Mouse (Mus musculus): ENCODE measurements at regions not wholly inside any gene's neighbourhood (a gene's known extent, or its start where the extent isn't known, plus 50 kb on each side); places are given as distances from the start of the nearest gene placed in this dataset.

DNA sequence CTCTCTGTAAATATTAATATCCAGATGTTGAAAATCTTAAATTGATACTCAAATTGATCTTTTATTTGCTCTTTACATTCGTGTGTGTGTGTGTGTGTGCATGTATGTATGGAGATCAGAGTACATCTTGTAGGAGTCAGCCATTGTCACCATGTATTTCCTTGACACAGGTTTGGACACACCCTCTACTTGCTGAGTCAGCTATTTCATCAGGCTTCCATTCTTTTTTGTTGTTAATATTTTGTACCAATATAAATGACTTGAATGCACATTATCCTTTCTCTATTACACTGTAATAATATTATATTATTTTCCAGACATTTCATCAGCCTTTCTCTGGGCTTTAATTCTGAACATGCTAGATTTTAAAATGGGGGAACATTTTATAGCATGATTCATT is 85.8 kb upstream of the Amot start:
- TF ChIP-seq GATA1 (IDR thresholded peaks at IDR 0.05; ENCODE audit: low read depth, low read length): no peak
- TF ChIP-seq HCFC1 (IDR thresholded peaks at IDR 0.05; ENCODE audit: low read depth, low read length): no peak
- TF ChIP-seq CTCF (IDR thresholded peaks at IDR 0.05 in 2 of 3, conservative IDR thresholded peaks at IDR 0.05 in 1 of 3; ENCODE audit: control insufficient read depth in 1 of 3, insufficient read depth in 1 of 3, low read depth in 2 of 3, low read length in 3 of 3, poor library complexity in 1 of 3, severe bottlenecking in 1 of 3): no peak
- TF ChIP-seq ZKSCAN1 (IDR thresholded peaks at IDR 0.05; ENCODE audit: low read depth, low read length): no peak
- no peak for TF ChIP-seq POLR2A (IDR thresholded peaks at IDR 0.05; ENCODE audit: control insufficient read depth in 1 of 2, insufficient read depth in 1 of 2, low read depth in 1 of 2, low read length in 2 of 2, poor library complexity in 1 of 2)
- TF ChIP-seq RAD21 (IDR thresholded peaks at IDR 0.05; ENCODE audit: low read depth, low read length): no peak
- no peak for TF ChIP-seq NRF1 (IDR thresholded peaks at IDR 0.05; ENCODE audit: insufficient read depth, low read depth, low read length, poor library complexity, severe bottlenecking)
